Mouse (Mus musculus): Measurements from ENCODE around the gene Bmper. TPM values are rescaled to one million over a fixed set of nuclear protein-coding genes. Genes with fewer than 3 reads are reported as not detected.

Gene Bmper
- total and polyA plus RNA-seq, 2 experiments from 2014 or later, result 3.9 to 4.5 TPM

DNA sequence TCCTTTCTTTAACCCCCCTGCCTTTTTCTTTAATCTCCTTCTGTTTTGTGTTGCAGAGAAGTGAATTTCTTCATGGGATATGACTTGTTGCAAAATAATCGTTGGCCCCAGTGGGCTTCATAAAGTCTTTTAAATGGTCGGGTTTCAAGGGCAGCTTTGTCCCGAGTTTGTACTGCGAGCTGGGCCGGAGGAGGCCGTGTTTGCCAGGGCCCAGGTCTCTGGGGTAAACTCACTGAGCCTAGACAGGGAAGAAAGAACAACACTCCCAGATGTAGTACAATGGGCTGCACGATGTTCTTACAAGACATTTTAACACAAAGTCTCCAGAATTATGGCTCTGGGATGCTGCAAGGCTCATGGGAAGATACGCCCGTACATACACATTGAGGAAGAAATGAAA, 23.5 kb downstream of the Bmper start:
- H3K36me3 ChIP-seq (replicated peaks; ENCODE audit: control insufficient read depth, insufficient read depth, low read length), result no peaks in the 10 kb centered on the region
- TF ChIP-seq CTCF (IDR thresholded peaks at IDR 0.05; ENCODE audit: low read depth) (no peak), EP300 (IDR thresholded peaks at IDR 0.05; ENCODE audit: low read depth) (no peak)
- no peak for ATAC-seq (ENCODE audit: insufficient read depth, low read depth)
- no peaks in the 10 kb centered on the region for H3K9me3 ChIP-seq (replicated peaks; ENCODE audit: control insufficient read depth, low read length)
- WGBS, result 84% methylated on average over 9 of the region's 9 CpGs
- no peak for DNase-seq (ENCODE audit: low spot score)
- no peaks in the 10 kb centered on the region for H3K4me1 ChIP-seq (ENCODE audit: control insufficient read depth, insufficient read depth)
- no peak overlapping the region for H3K4me2 ChIP-seq (ENCODE audit: low read depth, low read length)
- H3K4me3 ChIP-seq (ENCODE audit: low read depth, low read length), result no peak overlapping the region
- no peak overlapping the region for H3K9ac ChIP-seq (replicated peaks; ENCODE audit: low read depth, low read length)
- H3K27me3 ChIP-seq (ENCODE audit: control insufficient read depth, insufficient read depth, low read length), result no peaks in the 10 kb centered on the region
- H3K27ac ChIP-seq (ENCODE audit: low read depth), result no peak overlapping the region

DNA sequence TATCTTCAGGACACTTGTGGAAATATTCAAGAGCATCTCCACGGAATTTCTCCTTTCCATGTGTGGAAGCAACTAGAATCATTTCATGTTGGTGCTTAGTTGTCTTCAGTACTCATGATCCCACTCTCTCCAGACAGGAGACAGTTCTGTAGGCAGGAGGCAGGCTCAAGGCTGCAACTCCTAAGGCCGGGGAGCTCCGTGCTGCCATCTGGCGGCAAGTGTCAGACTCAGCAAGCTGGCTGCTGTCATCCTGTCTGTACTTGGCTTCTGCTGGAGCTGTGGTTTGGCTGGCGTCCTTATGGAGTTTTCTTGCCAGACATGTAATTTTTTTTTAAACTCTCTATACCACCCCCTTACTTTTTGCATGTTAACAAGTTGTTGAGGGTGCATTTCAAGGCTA, 27.1 kb downstream of the Bmper start:
- Histone ChIP-seq H3K4me2 (ENCODE audit: low read depth, low read length) (no peak overlapping the region), H3K9me3 (replicated peaks; ENCODE audit: control insufficient read depth, low read length) (no peaks in the 10 kb centered on the region), H3K36me3 (replicated peaks; ENCODE audit: control insufficient read depth, insufficient read depth, low read length) (no peaks in the 10 kb centered on the region), H3K4me3 (ENCODE audit: low read depth, low read length) (no peak overlapping the region), H3K9ac (replicated peaks; ENCODE audit: low read depth, low read length) (no peak overlapping the region), H3K27ac (ENCODE audit: low read depth) (no peak overlapping the region), H3K27me3 (ENCODE audit: control insufficient read depth, insufficient read depth, low read length) (no peaks in the 10 kb centered on the region), H3K4me1 (ENCODE audit: control insufficient read depth, insufficient read depth) (peaks cover 11% of the 10 kb centered on the region; the same call in 1 of the 2 replicates)
- 15% methylated on average over 5 of the region's 5 CpGs for WGBS
- peak; percentile 54; the same call in 1 of the 2 replicates for ATAC-seq (ENCODE audit: insufficient read depth, low read depth)
- TF ChIP-seq CTCF (IDR thresholded peaks at IDR 0.05; ENCODE audit: low read depth) (peak; percentile 93), EP300 (IDR thresholded peaks at IDR 0.05; ENCODE audit: low read depth) (no peak)
- DNase-seq (ENCODE audit: low spot score), result peak; percentile 68

DNA sequence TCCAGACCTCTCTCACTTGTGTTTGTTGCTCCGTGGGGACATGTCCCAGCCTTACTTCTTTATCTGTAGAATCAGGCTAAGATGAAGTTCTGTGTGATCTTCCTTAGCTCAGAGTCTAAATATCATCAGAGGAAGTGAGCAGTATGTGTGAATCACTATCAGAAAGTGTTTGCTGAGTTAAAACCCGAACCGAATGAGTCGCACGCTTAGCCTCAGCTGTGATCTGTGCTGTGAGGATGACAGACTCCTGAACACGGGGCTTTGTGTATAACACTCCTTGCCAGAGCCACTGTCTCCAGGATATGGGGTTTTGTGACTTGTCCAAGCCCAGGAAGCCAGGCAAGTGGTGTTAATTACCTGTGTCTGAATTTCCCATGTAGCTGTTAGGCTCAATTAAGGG, 28.1 kb downstream of the Bmper start:
- no peaks in the 10 kb centered on the region for H3K27me3 ChIP-seq (ENCODE audit: control insufficient read depth, insufficient read depth, low read length)
- WGBS, result 68% methylated on average over 6 of the region's 6 CpGs
- no peak for ATAC-seq (ENCODE audit: insufficient read depth, low read depth)
- TF ChIP-seq EP300 (IDR thresholded peaks at IDR 0.05; ENCODE audit: low read depth) (no peak), CTCF (IDR thresholded peaks at IDR 0.05; ENCODE audit: low read depth) (no peak)
- H3K27ac ChIP-seq (ENCODE audit: low read depth), result no peak overlapping the region
- H3K36me3 ChIP-seq (replicated peaks; ENCODE audit: control insufficient read depth, insufficient read depth, low read length), result no peaks in the 10 kb centered on the region
- H3K4me2 ChIP-seq (ENCODE audit: low read depth, low read length), result no peak overlapping the region
- H3K9me3 ChIP-seq (replicated peaks; ENCODE audit: control insufficient read depth, low read length), result no peaks in the 10 kb centered on the region
- no peak overlapping the region for H3K4me3 ChIP-seq (ENCODE audit: low read depth, low read length)
- no peak overlapping the region for H3K9ac ChIP-seq (replicated peaks; ENCODE audit: low read depth, low read length)
- DNase-seq (ENCODE audit: low spot score), result no peak
- H3K4me1 ChIP-seq (ENCODE audit: control insufficient read depth, insufficient read depth), result peaks cover 11% of the 10 kb centered on the region; the same call in 1 of the 2 replicates

DNA sequence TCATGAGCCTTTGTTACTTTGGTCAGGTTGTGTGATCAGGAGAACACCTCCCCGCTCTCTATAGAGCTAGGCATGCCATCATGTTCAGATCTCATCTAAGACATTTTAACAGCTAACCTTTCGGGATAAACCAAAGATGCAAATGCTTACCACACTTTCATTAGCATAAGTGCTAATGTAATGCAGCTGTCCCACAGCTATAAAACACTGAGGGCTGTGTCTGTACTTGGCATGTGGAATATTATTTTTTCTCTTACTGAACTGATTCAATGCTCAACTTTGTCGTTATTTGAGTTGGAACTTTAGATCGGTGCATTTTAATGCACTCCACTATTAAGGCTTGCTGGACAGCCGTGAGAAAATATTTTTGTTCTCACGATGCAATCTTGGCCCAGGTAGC, 30.7 kb downstream of the Bmper start:
- TF ChIP-seq CTCF (IDR thresholded peaks at IDR 0.05; ENCODE audit: low read depth), result no peak
- TF ChIP-seq EP300 (IDR thresholded peaks at IDR 0.05; ENCODE audit: low read depth), result no peak
- Histone ChIP-seq H3K9me3 (replicated peaks; ENCODE audit: control insufficient read depth, low read length) (no peaks in the 10 kb centered on the region), H3K9ac (replicated peaks; ENCODE audit: low read depth, low read length) (no peak overlapping the region), H3K27me3 (ENCODE audit: control insufficient read depth, insufficient read depth, low read length) (no peaks in the 10 kb centered on the region), H3K36me3 (replicated peaks; ENCODE audit: control insufficient read depth, insufficient read depth, low read length) (no peaks in the 10 kb centered on the region), H3K27ac (ENCODE audit: low read depth) (no peak overlapping the region), H3K4me1 (ENCODE audit: control insufficient read depth, insufficient read depth) (peaks cover 11% of the 10 kb centered on the region; the same call in 1 of the 2 replicates), H3K4me2 (ENCODE audit: low read depth, low read length) (peak overlapping the region; percentile 61), H3K4me3 (ENCODE audit: low read depth, low read length) (0 out of 2 replicates have a peak overlapping the region, but pooled peaks have one; percentile 31)
- DNase-seq (ENCODE audit: low spot score), result no peak
- ATAC-seq (ENCODE audit: insufficient read depth, low read depth), result no peak
- whole genome bisulfite sequencing, result 74% methylated on average over 6 of the region's 6 CpGs

DNA sequence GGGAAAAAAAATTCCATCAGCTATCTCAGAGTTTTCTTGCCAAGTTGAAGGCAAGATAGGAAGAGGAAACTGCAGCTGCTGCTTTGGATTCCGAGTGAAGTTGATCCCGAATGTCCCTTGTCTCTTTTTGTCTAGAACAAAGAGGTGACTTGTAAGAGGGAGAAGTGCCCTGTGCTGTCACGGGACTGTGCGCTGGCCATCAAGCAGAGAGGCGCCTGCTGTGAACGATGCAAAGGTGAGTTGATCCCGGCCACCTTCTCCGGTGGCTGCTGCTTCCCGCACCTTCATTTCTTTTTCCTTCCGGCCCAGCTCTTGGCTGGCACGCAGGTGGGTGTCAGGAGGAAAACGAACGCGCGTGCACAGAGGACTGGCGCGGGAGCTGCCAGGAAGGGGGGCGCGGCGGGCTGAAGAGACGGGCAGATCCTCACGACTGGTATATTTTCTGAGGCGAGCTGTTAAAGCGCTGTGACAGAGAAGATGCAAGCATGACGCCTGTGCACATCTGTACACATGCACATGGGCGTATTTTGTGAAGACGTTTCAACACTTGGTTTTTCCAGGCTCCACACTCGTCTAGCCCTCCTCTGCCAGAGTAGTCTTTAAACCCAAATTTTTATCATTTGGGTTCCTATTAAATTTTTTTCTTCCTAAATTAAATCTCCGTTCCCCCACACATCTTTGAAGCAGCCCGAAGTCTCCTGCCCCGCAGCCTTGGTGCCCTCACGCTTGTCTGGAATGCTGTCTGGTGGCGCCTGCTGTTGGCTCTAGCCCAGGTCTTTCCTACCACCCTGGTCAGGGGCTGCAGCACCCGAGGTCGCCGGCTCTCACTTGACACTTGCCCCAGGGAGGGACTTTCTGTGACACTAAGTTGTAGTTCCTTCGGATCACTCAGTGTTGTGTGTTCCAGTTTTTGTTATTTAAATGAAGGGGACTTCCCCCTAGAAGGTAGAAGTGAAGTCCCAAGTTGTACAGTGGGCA, 31.6 kb downstream of the Bmper start:
- peak overlapping the region; percentile 61 for H3K4me2 ChIP-seq (ENCODE audit: low read depth, low read length)
- DNase-seq (ENCODE audit: low spot score) (no peak), ATAC-seq (ENCODE audit: insufficient read depth, low read depth) (peak; percentile 20; the same call in 1 of the 2 replicates)
- H3K36me3 ChIP-seq (replicated peaks; ENCODE audit: control insufficient read depth, insufficient read depth, low read length), result no peaks in the 10 kb centered on the region
- no peaks in the 10 kb centered on the region for H3K27me3 ChIP-seq (ENCODE audit: control insufficient read depth, insufficient read depth, low read length)
- no peak overlapping the region for H3K27ac ChIP-seq (ENCODE audit: low read depth)
- H3K9ac ChIP-seq (replicated peaks; ENCODE audit: low read depth, low read length), result no peak overlapping the region; the same call in 1 of the 2 replicates
- no peaks in the 10 kb centered on the region for H3K9me3 ChIP-seq (replicated peaks; ENCODE audit: control insufficient read depth, low read length)
- no peak for TF ChIP-seq EP300 (IDR thresholded peaks at IDR 0.05; ENCODE audit: low read depth)
- H3K4me3 ChIP-seq (ENCODE audit: low read depth, low read length), result peak overlapping the region; percentile 31
- peaks cover 11% of the 10 kb centered on the region; the same call in 1 of the 2 replicates for H3K4me1 ChIP-seq (ENCODE audit: control insufficient read depth, insufficient read depth)
- 42% methylated on average over 37 of the region's 37 CpGs for WGBS
